Mouse (Mus musculus): ENCODE results near the gene Grip1. TPM values are rescaled to one million over a fixed set of nuclear protein-coding genes. Genes with fewer than 3 reads are reported as not detected.

The Grip1 gene
- total and polyA plus RNA-seq, 2 experiments: under 0.01 to 0.02 TPM

DNA sequence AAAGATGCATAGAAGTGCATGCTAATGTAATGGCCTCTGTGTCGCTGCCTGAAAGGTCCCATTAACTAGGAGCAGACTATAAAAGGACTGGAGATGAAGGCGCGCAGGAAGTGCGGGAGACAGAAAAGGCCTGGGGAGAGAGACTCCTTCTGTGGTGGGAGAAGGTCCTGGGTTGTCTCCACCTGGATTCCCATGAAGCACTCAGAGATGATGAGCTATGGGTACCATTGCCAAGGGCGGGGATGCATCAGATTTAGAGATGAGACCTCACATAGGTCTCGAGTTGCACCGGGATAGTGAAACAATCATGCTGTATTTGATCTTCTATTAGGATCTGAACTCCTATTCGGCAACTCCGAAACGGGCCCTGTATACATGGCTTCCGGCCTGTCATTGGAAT, 212.8 kb downstream of the Grip1 start:
- TF ChIP-seq CTCF (IDR thresholded peaks at IDR 0.05; ENCODE audit: low read depth, low read length) (no peak), POLR2A (IDR thresholded peaks at IDR 0.05; ENCODE audit: extremely low read depth, insufficient read depth, low read length) (no peak)
- DNase-seq (ENCODE audit: extremely low read depth, low read depth, low spot score): no peak
- no peaks in the 10 kb centered on the region for H3K4me1 ChIP-seq (ENCODE audit: control insufficient read depth, insufficient read depth, low read length)
- no peaks in the 10 kb centered on the region for H3K27me3 ChIP-seq (ENCODE audit: control insufficient read depth, insufficient read depth, low read length)
- H3K9ac ChIP-seq (ENCODE audit: low read depth, low read length): no peak overlapping the region
- no peak overlapping the region for H3K4me3 ChIP-seq (ENCODE audit: insufficient read depth, low read depth, low read length)
- WGBS: 92% methylated on average over 11 of the region's 11 CpGs
- H3K27ac ChIP-seq (replicated peaks; ENCODE audit: insufficient read depth, low read depth, low read length): no peak overlapping the region
- H3K36me3 ChIP-seq (ENCODE audit: control insufficient read depth, insufficient read depth, low read length): no peaks in the 10 kb centered on the region
- no peaks in the 10 kb centered on the region for H3K79me2 ChIP-seq (ENCODE audit: control insufficient read depth, insufficient read depth, low read length)

DNA sequence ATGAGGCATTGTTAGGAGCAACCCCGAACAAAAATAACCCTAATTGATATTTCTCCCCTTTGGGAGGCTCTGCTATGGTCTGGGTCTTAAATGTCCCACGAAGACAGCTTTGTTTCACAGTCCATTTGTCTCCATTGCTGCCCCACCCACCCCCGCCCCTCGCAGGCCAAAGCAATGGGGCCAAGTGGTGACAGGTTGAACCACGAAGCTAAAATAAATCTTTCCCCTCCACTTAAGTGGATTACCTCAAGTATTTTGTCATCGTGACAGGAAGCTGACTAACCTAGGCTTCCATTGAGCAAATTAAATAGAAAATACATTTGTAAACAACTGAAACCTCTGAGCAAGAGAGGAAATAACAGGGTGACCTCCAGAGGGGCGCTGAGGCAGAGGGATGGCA, 216.8 kb downstream of the Grip1 start:
- 64% methylated on average over 7 of the region's 7 CpGs for WGBS

DNA sequence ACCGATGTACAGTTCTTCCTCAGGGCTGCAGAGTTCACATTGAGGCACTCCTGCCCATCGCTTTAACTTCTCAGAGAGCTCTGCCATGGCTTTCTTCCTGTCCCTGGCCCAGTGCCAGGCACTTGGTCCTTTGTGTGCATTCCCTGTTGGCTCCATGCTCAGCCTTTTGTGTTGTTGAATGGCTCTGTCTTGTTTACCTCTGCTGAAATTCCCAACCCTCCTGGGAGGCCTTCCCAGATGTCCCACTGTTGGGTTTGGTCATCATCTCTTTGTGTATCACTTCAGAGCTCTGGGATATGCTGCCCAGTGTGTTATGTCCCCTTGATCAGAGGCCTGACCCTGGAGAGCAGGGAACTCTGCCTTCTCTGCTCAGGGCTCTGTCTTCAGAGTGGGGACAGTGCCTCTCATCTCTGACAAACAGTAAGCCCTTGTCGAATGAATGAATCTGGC, 230.8 kb downstream of the Grip1 start:
- Histone ChIP-seq H3K27ac (replicated peaks; ENCODE audit: insufficient read depth, low read depth, low read length) (no peak overlapping the region), H3K79me2 (ENCODE audit: control insufficient read depth, insufficient read depth, low read length) (no peaks in the 10 kb centered on the region), H3K4me1 (ENCODE audit: control insufficient read depth, insufficient read depth, low read length) (peaks cover 2% of the 10 kb centered on the region; the same call in 1 of the 2 replicates), H3K9ac (ENCODE audit: low read depth, low read length) (no peak overlapping the region), H3K4me3 (ENCODE audit: insufficient read depth, low read depth, low read length) (no peak overlapping the region), H3K27me3 (ENCODE audit: control insufficient read depth, insufficient read depth, low read length) (no peaks in the 10 kb centered on the region), H3K36me3 (ENCODE audit: control insufficient read depth, insufficient read depth, low read length) (no peaks in the 10 kb centered on the region)
- no peak for DNase-seq (ENCODE audit: extremely low read depth, low read depth, low spot score)
- no peak for TF ChIP-seq POLR2A (IDR thresholded peaks at IDR 0.05; ENCODE audit: extremely low read depth, insufficient read depth, low read length)
- no peak for TF ChIP-seq CTCF (IDR thresholded peaks at IDR 0.05; ENCODE audit: low read depth, low read length)
- WGBS: 84% methylated on average over 3 of the region's 3 CpGs

More for the DNA sequence above, 216.8 kb downstream of the Grip1 start:
- Histone ChIP-seq H3K36me3 (ENCODE audit: control insufficient read depth, insufficient read depth, low read length) (no peaks in the 10 kb centered on the region), H3K9ac (ENCODE audit: low read depth, low read length) (no peak overlapping the region), H3K27me3 (ENCODE audit: control insufficient read depth, insufficient read depth, low read length) (no peaks in the 10 kb centered on the region), H3K79me2 (ENCODE audit: control insufficient read depth, insufficient read depth, low read length) (no peaks in the 10 kb centered on the region), H3K4me3 (ENCODE audit: insufficient read depth, low read depth, low read length) (no peak overlapping the region), H3K4me1 (ENCODE audit: control insufficient read depth, insufficient read depth, low read length) (no peaks in the 10 kb centered on the region), H3K27ac (replicated peaks; ENCODE audit: insufficient read depth, low read depth, low read length) (no peak overlapping the region)
- DNase-seq (ENCODE audit: extremely low read depth, low read depth, low spot score): no peak
- TF ChIP-seq CTCF (IDR thresholded peaks at IDR 0.05; ENCODE audit: low read depth, low read length) (no peak), POLR2A (IDR thresholded peaks at IDR 0.05; ENCODE audit: extremely low read depth, insufficient read depth, low read length) (no peak)

DNA sequence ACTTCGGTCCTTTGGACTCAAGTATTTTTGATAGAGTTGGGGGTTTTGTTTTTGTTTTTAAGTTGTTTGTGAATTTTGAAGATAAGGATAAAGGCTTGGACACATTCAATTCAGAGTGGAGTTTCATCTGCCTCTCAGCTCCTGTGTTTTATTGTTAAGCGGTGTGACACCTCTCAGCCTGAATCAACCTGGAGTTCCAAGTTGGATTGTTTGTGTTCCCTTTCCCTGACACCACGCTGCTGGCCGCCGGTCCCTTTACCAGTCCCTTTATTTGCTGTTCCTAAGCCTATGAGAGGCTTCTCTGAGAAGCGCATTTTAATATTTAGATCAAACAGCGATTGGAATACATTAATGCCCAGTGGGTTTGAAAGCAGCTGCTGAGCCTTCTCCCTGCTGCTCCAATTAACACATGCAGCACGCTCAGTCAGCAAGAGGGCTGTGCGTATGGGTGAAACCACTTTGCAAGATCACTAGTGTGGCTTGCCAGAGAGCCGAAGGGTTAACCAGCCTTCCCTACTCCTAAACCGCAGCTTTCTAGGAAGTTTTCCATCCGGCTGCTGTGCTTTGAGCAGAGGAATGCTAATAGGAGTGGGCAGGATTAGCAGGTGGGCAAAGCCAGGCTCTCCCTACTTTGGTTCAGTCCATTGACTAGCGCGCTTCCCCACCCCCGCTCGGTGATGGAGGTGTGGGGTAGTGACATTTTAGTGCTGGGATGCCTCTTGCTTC, 237.9 kb downstream of the Grip1 start:
- TF ChIP-seq CTCF (IDR thresholded peaks at IDR 0.05; ENCODE audit: low read depth, low read length) (no peak), POLR2A (IDR thresholded peaks at IDR 0.05; ENCODE audit: extremely low read depth, insufficient read depth, low read length) (no peak)
- no peaks in the 10 kb centered on the region for H3K36me3 ChIP-seq (ENCODE audit: control insufficient read depth, insufficient read depth, low read length)
- no peak overlapping the region for H3K9ac ChIP-seq (ENCODE audit: low read depth, low read length)
- DNase-seq (ENCODE audit: extremely low read depth, low read depth, low spot score): no peak
- H3K27ac ChIP-seq (replicated peaks; ENCODE audit: insufficient read depth, low read depth, low read length): no peak overlapping the region
- 6% methylated on average over 16 of the region's 16 CpGs for WGBS
- H3K27me3 ChIP-seq (ENCODE audit: control insufficient read depth, insufficient read depth, low read length): peaks cover 3% of the 10 kb centered on the region; the same call in 1 of the 2 replicates
- H3K79me2 ChIP-seq (ENCODE audit: control insufficient read depth, insufficient read depth, low read length): no peaks in the 10 kb centered on the region
- H3K4me3 ChIP-seq (ENCODE audit: insufficient read depth, low read depth, low read length): no peak overlapping the region
- H3K4me1 ChIP-seq (ENCODE audit: control insufficient read depth, insufficient read depth, low read length): no peaks in the 10 kb centered on the region

DNA sequence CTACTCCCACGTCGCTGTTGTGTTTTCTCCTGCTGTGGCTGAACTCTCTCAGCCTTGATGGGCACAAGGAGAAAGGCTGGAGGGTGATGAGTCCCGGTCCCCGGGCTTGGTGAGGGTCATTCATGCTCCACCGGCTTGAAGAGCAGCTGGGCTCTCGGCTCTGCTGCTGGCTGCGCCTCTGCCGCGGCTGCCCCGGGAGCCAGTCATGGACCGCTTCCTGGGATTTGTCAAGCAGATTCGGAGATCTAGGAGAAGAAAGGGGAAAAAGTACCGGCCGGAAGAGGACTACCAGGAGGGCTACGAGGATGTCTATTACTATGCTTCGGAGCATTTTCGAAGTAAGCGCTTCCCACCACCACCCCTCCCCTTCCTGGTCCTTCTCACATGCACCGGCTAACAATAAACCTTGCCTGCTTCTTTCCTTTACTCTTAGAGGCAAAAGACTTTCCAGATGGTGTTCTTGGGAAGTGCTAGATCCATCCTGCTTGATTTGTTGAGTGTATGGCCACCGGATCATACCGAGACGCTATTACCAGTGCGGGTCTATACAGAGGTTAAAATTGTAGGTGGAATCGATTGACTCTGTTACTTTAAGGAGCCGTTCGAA, 238.8 kb downstream of the Grip1 start:
- H3K79me2 ChIP-seq (ENCODE audit: control insufficient read depth, insufficient read depth, low read length): no peaks in the 10 kb centered on the region
- TF ChIP-seq CTCF (IDR thresholded peaks at IDR 0.05; ENCODE audit: low read depth, low read length) (no peak), POLR2A (IDR thresholded peaks at IDR 0.05; ENCODE audit: extremely low read depth, insufficient read depth, low read length) (no peak)
- no peaks in the 10 kb centered on the region for H3K4me1 ChIP-seq (ENCODE audit: control insufficient read depth, insufficient read depth, low read length)
- H3K27ac ChIP-seq (replicated peaks; ENCODE audit: insufficient read depth, low read depth, low read length): no peak overlapping the region
- H3K9ac ChIP-seq (ENCODE audit: low read depth, low read length): no peak overlapping the region
- 9% methylated on average over 26 of the region's 26 CpGs for WGBS
- H3K27me3 ChIP-seq (ENCODE audit: control insufficient read depth, insufficient read depth, low read length): peaks cover 3% of the 10 kb centered on the region; the same call in 1 of the 2 replicates
- no peak for DNase-seq (ENCODE audit: extremely low read depth, low read depth, low spot score)
- H3K4me3 ChIP-seq (ENCODE audit: insufficient read depth, low read depth, low read length): no peak overlapping the region
- H3K36me3 ChIP-seq (ENCODE audit: control insufficient read depth, insufficient read depth, low read length): no peaks in the 10 kb centered on the region

DNA sequence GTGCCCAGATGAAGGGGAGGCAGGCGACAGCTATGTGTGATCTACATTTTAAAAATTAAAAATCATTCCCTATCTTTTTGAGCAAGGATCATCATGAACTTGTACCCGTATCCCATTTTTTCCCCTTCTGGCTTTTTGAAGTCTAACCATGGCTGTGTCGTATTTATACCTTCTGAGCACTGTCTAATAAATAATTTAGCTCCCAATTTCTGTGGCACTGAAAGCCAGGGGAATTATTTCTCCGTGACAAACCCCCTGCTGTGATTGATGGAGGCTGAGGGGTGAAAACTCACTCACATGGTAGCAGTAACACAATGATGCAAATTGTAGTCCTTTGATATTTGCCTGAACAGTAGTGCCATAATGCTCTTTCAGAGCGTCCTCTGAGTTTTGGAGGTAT, 239.8 kb downstream of the Grip1 start:
- no peaks in the 10 kb centered on the region for H3K36me3 ChIP-seq (ENCODE audit: control insufficient read depth, insufficient read depth, low read length)
- no peak for DNase-seq (ENCODE audit: extremely low read depth, low read depth, low spot score)
- H3K4me1 ChIP-seq (ENCODE audit: control insufficient read depth, insufficient read depth, low read length): no peaks in the 10 kb centered on the region
- no peak overlapping the region for H3K4me3 ChIP-seq (ENCODE audit: insufficient read depth, low read depth, low read length)
- peaks cover 3% of the 10 kb centered on the region; the same call in 1 of the 2 replicates for H3K27me3 ChIP-seq (ENCODE audit: control insufficient read depth, insufficient read depth, low read length)
- WGBS: 81% methylated on average over 5 of the region's 5 CpGs
- TF ChIP-seq POLR2A (IDR thresholded peaks at IDR 0.05; ENCODE audit: extremely low read depth, insufficient read depth, low read length) (no peak), CTCF (IDR thresholded peaks at IDR 0.05; ENCODE audit: low read depth, low read length) (no peak)
- H3K79me2 ChIP-seq (ENCODE audit: control insufficient read depth, insufficient read depth, low read length): no peaks in the 10 kb centered on the region
- H3K9ac ChIP-seq (ENCODE audit: low read depth, low read length): no peak overlapping the region
- H3K27ac ChIP-seq (replicated peaks; ENCODE audit: insufficient read depth, low read depth, low read length): no peak overlapping the region

All from liver, adult 2 months (tissue).